Mouse (Mus musculus): ENCODE data around the gene Vmn2r1. TPM values are rescaled to one million over a fixed set of nuclear protein-coding genes. Genes with fewer than 3 reads are reported as not detected.

The Vmn2r1 gene
- polyA plus RNA-seq (2015; fragmentation: Nextera tagmentation; extraction: Ambion mirVana) = not detected in 2 replicates

GRCm38 (mm10) chr3:64081247-64081646 lies at the start of gene Vmn2r1:
Vmn2r1 (plus strand) TSS chr3:64081547.
- 76% methylated on average over 4 of the region's 4 CpGs for WGBS
- H3K27ac ChIP-seq = no peak within 1 kb of the TSS
- no peak for ATAC-seq (ENCODE audit: borderline replicate concordance, extremely low read depth, low FRiP score, low TSS enrichment)
- H3K36me3 ChIP-seq = no peaks in the 10 kb centered on the region
- H3K4me1 ChIP-seq = no peaks in the 10 kb centered on the region
- no peak within 1 kb of the TSS for H3K4me2 ChIP-seq
- no peaks in the 10 kb centered on the region for H3K9me3 ChIP-seq
- no peaks in the 10 kb centered on the region for H3K27me3 ChIP-seq
- H3K4me3 ChIP-seq = no peak within 1 kb of the TSS
- H3K9ac ChIP-seq = no peak within 1 kb of the TSS

DNA sequence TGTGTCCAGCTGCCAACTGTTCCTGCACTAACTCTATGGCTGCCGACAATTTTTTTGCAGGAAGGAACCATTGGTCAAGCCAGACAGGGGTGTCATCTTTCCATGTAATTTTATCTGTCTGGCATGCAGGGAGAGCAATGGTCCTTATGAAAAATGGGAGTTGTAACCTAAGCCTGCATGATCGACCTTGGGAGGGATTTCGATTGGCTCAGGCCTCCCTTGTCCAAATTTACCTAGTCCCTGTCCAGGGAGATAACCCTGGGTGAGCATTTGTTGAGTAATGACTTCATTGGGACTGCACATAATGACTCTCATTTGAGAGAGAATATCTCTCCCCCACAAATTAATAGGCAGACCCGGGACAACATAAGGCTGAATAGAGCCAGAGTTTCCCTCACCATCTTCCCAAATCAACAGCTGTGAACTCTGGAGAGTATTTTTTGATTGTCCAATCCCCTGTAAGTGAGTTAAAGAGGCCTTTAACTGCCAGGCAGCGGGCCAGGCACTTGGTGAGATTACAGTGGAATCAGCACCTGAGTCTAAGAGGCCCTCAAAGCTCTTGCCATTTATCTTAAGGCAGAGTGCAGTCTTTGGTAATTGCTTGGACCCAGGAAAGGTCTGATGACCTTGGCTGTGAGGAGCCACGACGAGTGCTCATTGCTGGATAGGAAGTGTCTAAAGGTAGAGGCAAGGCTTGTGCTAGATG lies 43.1 kb upstream of the Vmn2r1 start:
- no peaks in the 10 kb centered on the region for H3K4me1 ChIP-seq
- ATAC-seq (ENCODE audit: borderline replicate concordance, extremely low read depth, low FRiP score, low TSS enrichment) = no peak
- no peaks in the 10 kb centered on the region for H3K27me3 ChIP-seq
- 46% methylated on average over 7 of the region's 7 CpGs for WGBS
- no peaks in the 10 kb centered on the region for H3K9me3 ChIP-seq
- H3K4me2 ChIP-seq = no peak overlapping the region
- no peak overlapping the region for H3K27ac ChIP-seq
- H3K4me3 ChIP-seq = no peak overlapping the region
- H3K36me3 ChIP-seq = no peaks in the 10 kb centered on the region
- no peak overlapping the region for H3K9ac ChIP-seq

- Histone ChIP-seq H3K4me2 (peak overlapping the region; percentile 61), H3K27ac (0 out of 2 replicates have a peak overlapping the region, but pooled peaks have one; percentile 30), H3K4me3 (peak overlapping the region; percentile 44), H3K9me3 (no peaks in the 10 kb centered on the region), H3K36me3 (no peaks in the 10 kb centered on the region), H3K27me3 (no peaks in the 10 kb centered on the region), H3K9ac (peak overlapping the region; percentile 36; the same call in 1 of the 2 replicates), H3K4me1 (no peaks in the 10 kb centered on the region)
- WGBS = 10% methylated on average over 25 of the region's 25 CpGs
- ATAC-seq (ENCODE audit: borderline replicate concordance, extremely low read depth, low FRiP score, low TSS enrichment) = peak; percentile 83; the same call in 1 of the 2 replicates
These were observed 41.2 kb upstream of the Vmn2r1 start for GRCm38 (mm10) chr3:64039818-64040784.

- no peaks in the 10 kb centered on the region for H3K4me1 ChIP-seq
- no peaks in the 10 kb centered on the region for H3K27me3 ChIP-seq
- no peak overlapping the region for H3K27ac ChIP-seq
- 74% methylated on average over 1 of the region's 1 CpGs for WGBS
- no peak overlapping the region for H3K4me3 ChIP-seq
- H3K4me2 ChIP-seq = no peak overlapping the region
- no peak overlapping the region for H3K9ac ChIP-seq
- ATAC-seq (ENCODE audit: borderline replicate concordance, extremely low read depth, low FRiP score, low TSS enrichment) = no peak
- H3K36me3 ChIP-seq = no peaks in the 10 kb centered on the region
- no peaks in the 10 kb centered on the region for H3K9me3 ChIP-seq
These were observed 31.4 kb downstream of the Vmn2r1 start for GRCm38 (mm10) chr3:64112707-64113106.

DNA sequence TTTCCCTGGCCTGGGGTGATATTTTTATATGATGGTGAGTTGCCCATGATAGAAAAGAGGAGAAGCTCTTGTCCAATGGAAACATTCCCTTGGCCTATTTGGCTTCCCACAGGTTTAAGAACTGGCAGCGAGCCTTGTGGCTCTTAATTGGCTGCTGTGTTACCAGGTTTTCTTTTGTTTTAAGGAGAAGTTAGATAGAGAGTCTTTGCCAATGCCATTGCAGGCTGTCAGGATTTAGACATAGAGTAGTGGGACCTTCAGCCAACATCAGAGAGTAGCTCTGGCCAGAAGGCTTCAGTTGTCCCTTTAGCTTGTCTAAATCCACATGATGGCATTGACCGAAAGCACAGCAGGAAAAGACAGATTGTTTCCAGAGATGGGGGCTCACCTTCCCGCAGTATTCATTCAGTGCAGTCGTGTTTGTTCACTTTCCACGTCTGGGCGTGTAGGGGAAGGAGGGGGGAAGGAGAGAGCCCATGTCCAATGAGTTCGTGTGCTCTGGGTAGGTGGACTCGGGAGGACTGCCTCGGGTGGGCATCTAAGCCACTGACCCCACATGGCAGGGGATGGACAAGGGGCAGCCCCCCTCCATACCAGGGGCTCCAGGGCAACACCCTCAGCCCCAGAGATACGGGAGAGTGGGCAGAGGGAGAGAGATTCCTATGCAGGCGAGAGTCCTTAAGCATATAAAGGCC lies 32.2 kb downstream of the Vmn2r1 start:
- H3K4me1 ChIP-seq = no peaks in the 10 kb centered on the region
- no peak overlapping the region for H3K27ac ChIP-seq
- H3K9me3 ChIP-seq = no peaks in the 10 kb centered on the region
- no peak for ATAC-seq (ENCODE audit: borderline replicate concordance, extremely low read depth, low FRiP score, low TSS enrichment)
- H3K4me2 ChIP-seq = no peak overlapping the region
- no peak overlapping the region for H3K9ac ChIP-seq
- no peak overlapping the region for H3K4me3 ChIP-seq
- H3K36me3 ChIP-seq = no peaks in the 10 kb centered on the region
- H3K27me3 ChIP-seq = no peaks in the 10 kb centered on the region
- WGBS = 82% methylated on average over 11 of the region's 11 CpGs

DNA sequence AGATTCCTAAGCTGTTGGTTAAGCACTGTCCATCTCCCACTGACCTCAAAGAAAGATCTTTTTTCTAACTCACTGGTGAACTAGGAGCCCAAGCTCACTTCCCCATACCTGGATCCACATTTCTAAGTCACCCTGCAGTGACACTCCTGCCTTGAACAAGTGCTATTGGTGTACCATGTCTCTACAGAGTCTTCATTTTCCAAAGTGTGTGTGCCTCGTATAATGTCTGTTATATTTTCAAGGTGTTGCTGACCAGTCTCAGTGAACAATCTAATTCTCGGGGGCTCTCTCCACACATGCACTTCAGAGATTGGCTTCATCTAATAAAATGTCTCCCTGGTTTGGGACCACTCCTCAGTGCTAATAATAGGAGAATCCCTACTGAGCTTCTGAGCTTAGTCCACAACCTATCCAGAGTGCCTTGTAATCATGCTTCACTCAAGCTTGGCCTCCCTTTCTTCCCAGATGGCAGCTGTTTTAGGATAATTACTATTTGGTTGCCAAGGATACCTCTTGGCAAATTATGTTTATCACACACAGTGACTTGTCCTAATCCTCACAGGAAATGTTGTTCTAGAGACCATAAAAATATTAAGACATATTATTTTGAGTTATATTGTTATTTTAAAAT lies 60.6 kb downstream of the Vmn2r1 start, which contains the start of gene Vmn2r2:
Gene Vmn2r2, minus strand, starts transcription at position 51 of the 631 bp plus-strand sequence.
- H3K4me1 ChIP-seq = no peaks in the 10 kb centered on the region
- H3K27ac ChIP-seq = no peak within 1 kb of the TSS
- no peak within 1 kb of the TSS for H3K9ac ChIP-seq
- no peaks in the 10 kb centered on the region for H3K36me3 ChIP-seq
- 85% methylated on average over 2 of the region's 2 CpGs for WGBS
- H3K4me2 ChIP-seq = no peak within 1 kb of the TSS
- no peak for ATAC-seq (ENCODE audit: borderline replicate concordance, extremely low read depth, low FRiP score, low TSS enrichment)
- H3K27me3 ChIP-seq = no peaks in the 10 kb centered on the region
- no peaks in the 10 kb centered on the region for H3K9me3 ChIP-seq
- H3K4me3 ChIP-seq = no peak within 1 kb of the TSS

Other genes starting within 250 kb of the Vmn2r1 start
- gene Plch1, start 182.1 kb upstream of the Vmn2r1 start, polyA plus RNA-seq (2015; fragmentation: Nextera tagmentation; extraction: Ambion mirVana) = 4.5 and 5.1 TPM in 2 replicates
- 5.9 and 6.2 TPM in 2 replicates for gene E130311K13Rik, start 152.1 kb upstream of the Vmn2r1 start, polyA plus RNA-seq (2015; fragmentation: Nextera tagmentation; extraction: Ambion mirVana)
- 15.7 and 16.0 TPM in 2 replicates for gene Slc33a1, start 116.8 kb upstream of the Vmn2r1 start, polyA plus RNA-seq (2015; fragmentation: Nextera tagmentation; extraction: Ambion mirVana)
- gene Gmps, start 105.4 kb upstream of the Vmn2r1 start, polyA plus RNA-seq (2015; fragmentation: Nextera tagmentation; extraction: Ambion mirVana) = 43.0 and 43.1 TPM in 2 replicates
- gene Vmn2r2, start 60.4 kb downstream of the Vmn2r1 start, polyA plus RNA-seq (2015; fragmentation: Nextera tagmentation; extraction: Ambion mirVana) = not detected in 2 replicates
- not detected in 2 replicates for gene Vmn2r3, start 208.2 kb downstream of the Vmn2r1 start, polyA plus RNA-seq (2015; fragmentation: Nextera tagmentation; extraction: Ambion mirVana)

Measured in lung, embryonic 15.5 days (tissue).